Mouse (Mus musculus): ENCODE results near the gene Gm45062.

DNA sequence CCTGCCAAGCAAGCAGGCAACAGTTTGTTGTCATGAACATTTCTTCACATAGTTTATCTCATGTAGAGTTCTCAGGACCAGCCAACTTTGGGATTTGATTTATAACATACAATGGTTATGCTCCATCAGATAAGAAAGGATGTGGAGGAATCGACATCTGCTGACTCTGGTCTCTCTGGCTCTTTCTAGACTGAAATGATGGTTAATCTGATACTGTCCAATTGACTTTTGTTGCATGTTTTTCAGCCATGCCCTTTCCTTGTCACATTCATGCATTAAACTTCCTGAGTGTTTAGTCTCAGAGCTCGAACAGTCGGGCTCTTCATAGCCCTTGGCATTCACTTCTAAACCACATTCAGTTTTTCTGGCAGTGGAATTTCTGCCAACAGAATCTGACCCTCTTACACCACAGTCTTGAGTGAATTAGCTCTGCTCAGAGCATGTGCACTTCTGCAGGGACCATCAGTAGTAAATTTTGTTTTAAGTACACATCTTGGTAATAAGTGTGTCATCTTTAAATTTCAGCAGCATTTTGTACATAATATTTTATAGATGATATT is 26.2 kb downstream of the Gm45062 start:
- no peak for TF ChIP-seq POLR2A (IDR thresholded peaks at IDR 0.05; ENCODE audit: control insufficient read depth, extremely low read depth, insufficient read depth, low read length, poor library complexity)
- no peak for TF ChIP-seq CTCF (IDR thresholded peaks at IDR 0.05; ENCODE audit: borderline replicate concordance, control insufficient read depth, extremely low read depth, insufficient read depth, low read length, poor library complexity)

Measured in thymus, adult 2 months (tissue).